Mouse (Mus musculus) E14TG2a.4 (cell line): ENCODE measurements around the gene Tlcd1.

ENCODE experiments used
- CTCF ChIP-seq: conservative IDR thresholded peaks from 2 replicates; pipeline ENCODE4 v1.5.1; 2014; ENCODE audit warnings: low read length
- POU5F1 ChIP-seq: IDR thresholded peaks from 2 replicates; pipeline ENCODE4 v1.6.1; 2014; ENCODE audit warnings: low read length, borderline replicate concordance

DNA sequence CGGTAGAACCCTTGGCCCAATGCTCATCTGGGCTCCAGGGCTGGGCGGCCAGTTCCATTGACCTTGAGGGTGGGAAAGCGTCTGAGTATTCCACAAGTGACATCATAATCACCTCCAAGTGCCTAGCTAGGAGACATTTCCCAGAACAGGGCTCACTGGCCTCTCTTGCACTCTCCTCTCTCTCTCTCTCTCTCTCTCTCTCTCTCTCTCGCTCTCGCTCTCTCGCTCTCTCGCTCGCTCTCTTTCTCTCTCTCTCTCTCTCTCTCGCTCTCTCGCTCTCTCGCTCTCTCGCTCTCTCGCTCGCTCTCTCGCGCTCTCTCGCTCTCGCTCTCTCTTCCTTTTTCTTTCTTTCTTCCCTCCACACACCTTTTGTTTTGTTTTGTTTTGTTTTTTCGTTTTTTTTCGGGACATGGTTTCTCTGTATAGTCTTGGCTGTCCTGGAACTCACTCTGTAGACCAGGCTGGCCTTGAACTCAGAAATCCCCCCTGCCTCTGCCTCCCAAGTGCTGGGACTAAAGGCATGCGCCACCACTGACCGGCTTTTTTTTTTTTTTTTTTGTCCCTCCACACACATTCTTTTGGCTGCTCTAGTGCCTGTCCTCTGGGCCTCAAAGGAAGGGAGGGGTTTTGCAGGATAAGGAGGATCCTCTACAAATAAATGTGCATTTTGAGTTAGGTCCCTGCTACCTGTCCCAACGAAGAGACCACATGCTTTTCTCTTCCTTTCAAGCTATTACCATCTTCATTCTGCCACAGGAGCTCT is 18.8 kb downstream of the Tlcd1 start:
- TF ChIP-seq CTCF (no peak), POU5F1 (no peak)
